Mouse (Mus musculus) embryo, embryonic 10 days (tissue): ENCODE results near the gene Tmem151b.
A peak's percentile ranks its signal among the peaks of the same experiment; 100 is the strongest.

ENCODE experiments used
- DNase-seq: peaks from one replicate; pipeline ENCODE4 v3.0.0-alpha.2; 2015; ENCODE audit warnings: low spot score

Gene Tmem151b

DNA sequence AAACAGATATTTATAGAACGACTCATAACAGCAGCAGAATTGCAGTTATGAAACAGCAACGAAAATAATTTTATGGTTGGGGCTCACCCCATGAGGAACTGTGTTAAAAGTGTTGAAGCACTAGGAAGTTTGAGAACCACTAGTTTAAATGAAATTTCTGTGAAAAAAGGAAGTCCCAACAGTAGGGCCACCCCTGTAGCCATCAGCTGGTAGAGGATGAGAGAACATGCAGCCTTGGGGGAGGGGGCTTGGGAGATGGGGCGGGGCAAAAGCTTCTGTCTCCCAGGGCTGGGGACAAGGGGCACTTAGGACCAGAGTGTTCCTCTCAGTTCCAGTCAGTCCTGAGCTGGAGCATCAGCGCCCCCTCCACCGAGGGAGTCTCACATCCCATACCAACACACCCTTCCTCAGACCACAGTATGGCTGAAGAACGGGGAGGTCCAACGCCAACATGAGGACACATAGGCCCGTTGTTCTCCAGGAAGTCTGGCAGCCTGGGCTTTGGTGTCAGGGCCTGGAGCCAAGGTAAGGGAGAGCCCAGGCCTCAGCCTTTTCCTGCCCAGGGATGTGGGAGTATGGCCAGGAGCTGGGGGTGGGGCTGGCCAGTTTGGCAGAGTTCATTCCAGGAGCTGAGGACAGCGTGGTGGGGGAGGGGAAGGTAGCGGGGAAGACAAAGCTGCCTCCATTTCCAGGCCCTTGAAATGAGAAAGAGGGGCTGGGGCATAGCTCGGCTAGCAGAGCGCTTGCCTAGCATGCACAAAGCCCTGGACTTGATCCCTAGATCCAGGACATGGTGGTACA is 34.8 kb upstream of the Tmem151b start:
- DNase-seq, result no peak

DNA sequence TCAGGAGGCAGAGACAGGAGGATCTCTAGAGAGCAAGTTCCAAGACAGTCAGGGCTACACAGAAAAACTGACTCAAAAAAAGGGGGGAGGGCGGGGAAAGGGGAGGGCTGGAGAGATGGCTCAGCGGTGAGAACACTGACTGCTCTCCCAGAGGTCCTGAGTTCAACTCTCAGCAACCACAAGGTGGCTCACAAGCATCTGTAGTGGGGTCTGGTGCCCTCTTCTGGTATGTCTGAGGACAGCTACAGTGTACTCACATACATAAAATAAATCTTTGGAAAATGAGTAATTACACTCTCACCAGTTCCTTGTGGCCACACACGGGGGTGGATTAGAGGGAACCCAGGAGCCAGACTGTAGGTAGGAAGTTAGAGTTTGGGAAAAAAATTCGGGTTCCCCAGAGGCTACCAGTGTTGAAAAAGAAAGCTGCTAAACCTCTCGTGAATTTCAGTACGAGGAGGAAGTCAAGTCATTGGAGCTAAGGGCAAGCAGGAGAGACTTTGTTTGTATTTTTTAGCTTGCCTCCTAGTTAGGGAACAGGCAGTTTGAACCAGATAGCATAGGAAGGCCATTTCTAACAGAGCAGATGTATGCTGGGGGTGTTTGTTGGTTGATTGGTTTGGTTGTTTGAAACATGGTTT is 33.4 kb upstream of the Tmem151b start:
- DNase-seq, result no peak

DNA sequence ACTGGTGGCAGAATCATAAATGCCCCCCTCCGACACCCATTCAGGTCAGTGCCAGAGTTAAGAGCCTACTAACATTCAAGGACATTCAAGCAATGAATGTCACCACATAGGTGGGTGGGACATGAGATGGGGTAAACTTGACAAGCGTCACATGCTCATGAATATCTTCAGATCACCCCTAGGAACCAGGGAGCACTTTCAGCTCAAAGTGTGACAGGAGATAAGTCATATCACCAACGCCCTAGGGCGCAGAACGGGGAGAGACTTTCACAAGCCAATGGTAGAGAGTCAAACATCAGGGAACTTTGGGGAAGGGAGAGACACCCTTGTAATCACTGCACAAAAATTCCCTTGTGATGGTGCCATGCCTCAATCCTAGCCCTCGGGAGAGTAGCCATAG is 32.7 kb upstream of the Tmem151b start:
- no peak for DNase-seq

DNA sequence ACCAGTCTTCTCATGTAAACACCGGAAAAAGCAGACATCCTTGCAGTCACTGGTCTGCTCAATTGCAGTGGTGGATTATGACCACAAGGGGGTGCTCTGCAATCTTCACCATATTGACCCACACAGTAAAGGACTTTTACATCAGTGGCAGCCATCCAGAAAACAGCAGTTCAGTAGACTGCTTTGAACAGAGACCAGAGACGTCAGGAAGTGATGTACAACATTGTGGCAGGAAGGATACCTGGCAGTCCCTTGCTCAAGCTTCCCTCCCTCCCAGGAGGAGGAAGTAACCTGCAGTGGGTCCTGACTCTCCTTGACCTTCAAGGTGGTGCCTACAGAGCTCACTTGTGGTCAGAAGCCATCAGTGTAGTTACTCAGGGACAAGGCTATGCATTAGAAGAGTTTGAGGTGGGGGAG is 32.1 kb upstream of the Tmem151b start:
- DNase-seq, result peak; percentile 84

DNA sequence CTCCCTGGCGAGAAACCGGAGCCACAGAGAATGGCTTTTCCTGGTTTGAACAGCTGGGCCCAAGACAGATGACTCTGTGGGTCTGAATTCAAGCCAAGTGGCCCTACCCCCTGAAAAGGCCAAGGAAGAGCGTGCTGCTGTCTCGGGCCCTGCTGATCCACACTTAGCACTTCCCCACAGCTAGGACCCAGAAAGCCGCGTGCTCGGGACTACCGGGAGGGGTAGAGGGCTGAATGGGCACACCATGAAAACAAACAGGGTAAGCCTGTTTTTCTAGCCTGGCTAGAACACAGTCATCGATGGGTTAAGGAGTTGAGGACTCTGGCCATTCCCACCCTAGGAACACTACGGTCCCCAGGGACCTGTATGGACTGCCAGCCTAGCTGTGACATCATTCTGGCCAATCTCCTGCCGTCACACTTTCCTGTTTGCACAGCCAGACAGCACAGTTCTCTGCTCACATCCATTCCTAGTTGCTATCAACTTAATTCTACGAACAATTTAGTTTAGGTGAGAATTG is 31.5 kb upstream of the Tmem151b start:
- no peak for DNase-seq

DNA sequence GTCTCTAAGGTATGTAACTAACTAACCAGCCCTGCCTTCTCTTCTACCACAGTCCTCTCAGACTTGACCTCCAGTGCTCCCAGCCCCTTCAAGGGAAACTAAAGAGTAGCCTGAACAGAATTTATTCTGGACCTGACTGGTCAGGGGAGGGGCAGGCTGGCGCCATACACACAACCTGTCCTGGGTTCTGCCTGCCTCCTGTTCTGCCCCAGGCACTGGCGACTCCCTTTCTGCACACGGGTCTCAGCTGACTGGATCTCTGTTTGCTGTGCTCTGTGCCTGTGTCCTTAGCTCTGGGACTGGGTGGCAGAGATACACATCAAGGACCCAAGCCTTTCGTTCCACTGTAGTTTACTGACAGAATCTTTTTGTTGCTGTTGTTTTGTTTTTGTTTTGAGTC is 30.1 kb upstream of the Tmem151b start:
- no peak for DNase-seq

DNA sequence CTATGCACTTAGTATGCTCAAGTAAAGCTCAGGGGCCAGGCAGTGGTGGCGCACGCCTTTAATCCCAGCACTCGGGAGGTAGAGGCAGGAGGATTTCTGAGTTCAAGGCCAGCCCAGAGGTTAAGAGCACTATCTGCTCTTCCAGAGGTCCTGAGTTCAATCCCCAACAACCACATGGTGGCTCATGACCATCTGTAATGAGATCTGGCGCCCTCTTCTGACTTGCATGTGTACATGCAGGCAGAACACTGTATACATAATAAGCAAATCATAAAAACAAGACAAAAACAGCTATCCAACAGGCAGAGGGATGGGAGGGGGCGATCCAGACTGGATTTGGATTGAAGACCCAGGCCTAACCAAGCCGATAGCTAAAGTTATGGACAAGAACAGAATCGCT is 29.4 kb upstream of the Tmem151b start:
- DNase-seq, result no peak

DNA sequence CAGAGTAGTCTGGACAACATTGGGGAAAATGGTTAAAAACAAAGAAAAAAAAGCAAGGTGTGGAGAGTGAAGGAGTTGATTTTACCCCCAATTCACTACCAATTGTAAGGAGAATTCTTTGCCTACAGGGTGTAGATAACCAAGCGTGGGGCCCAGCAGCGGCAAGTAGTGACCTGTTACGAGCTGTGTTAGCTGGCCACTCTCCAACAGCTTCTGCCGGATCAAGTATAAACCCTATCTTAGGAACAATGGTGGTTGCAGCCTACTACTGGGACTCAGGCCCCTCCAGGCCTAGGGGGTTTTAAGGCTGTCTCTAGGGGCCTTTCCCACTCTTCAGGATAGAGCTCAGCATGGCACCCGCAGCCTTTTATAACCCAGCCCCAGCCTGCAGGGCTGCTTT is 28.8 kb upstream of the Tmem151b start:
- no peak for DNase-seq

DNA sequence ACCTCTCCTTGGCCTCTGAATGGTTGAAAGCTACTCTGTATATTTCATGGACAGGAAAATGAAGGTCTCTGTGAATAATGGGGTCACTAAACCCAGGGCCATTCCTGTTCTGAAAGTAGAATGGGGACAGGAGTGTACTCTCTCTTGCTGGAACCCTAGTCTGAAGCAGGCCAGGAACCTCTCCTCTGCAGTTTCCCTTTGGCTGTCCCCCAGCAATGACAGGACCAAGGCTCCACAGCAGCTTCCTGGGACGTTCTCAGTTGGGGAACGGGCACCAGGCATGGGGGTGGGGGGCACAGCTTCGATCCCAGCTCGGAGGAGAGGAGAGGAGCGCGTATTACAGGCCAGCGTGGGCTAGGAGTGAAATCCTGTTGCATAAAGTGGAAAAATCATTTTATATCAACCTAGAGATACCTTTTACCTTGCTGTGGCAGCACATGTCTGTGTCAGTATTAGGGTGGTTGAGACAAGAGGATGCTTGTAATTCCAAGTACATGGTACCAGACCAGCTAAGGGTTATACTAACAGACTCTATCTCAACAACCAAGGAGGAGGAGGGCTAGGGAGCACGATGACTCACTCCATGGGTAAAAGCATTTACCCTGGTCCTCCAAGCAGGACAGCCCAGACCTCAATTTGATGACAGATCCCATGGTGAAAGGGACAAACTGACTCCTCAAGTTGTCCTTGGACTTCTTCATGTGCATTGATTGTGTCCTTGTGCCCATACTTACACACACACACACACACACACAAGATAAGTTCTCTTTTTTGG is 25.8 kb upstream of the Tmem151b start:
- DNase-seq, result no peak

DNA sequence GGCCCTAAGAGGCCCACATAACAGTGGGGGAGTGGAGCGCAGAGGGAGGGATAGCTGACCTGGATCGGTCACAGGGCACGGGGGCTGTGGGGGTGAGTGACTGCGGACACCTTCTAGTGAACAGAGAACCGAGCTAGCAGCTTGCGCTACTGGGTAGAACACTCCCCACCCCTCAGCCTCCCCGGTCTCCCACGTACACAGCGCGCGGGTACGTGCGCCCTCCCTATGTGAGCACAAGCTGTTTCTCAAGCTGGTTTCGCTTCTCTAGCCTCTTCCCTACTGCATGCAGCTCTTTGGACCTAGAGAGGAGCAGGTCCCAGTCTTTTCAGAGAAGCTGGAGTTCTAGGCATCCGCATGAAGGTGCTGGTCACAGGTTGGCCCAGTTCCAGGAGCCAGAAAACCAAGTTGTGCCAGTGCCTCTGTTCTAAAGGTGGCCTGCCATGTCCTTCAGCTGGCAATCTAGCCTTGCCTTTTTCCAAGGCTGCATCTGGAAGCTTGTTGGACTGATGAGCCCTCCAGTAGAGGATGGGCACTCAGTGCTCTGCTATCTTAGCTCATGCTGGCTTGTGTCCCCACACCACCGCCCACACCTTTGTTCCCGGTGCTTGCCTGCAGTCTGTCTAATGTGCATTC is 24.8 kb upstream of the Tmem151b start:
- peak; percentile 56 for DNase-seq

DNA sequence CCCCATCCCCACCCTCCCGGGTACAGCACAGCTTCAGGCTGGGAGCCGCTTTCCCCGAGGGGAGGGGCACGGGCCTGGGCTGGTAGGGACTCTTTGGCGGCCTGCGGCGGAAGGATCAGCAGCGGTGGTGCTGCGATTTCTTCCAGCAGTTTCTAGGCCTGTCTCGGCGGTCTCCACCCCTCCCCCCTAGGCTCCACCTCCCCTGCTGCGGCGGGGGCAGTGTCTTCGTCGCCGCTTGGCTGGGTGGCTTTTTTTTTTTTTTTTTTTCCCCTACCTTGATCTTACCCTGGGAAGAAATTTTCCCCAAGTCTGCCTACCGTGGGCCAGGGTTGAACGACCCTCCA is 24.3 kb upstream of the Tmem151b start:
- DNase-seq, result peak; percentile 95

DNA sequence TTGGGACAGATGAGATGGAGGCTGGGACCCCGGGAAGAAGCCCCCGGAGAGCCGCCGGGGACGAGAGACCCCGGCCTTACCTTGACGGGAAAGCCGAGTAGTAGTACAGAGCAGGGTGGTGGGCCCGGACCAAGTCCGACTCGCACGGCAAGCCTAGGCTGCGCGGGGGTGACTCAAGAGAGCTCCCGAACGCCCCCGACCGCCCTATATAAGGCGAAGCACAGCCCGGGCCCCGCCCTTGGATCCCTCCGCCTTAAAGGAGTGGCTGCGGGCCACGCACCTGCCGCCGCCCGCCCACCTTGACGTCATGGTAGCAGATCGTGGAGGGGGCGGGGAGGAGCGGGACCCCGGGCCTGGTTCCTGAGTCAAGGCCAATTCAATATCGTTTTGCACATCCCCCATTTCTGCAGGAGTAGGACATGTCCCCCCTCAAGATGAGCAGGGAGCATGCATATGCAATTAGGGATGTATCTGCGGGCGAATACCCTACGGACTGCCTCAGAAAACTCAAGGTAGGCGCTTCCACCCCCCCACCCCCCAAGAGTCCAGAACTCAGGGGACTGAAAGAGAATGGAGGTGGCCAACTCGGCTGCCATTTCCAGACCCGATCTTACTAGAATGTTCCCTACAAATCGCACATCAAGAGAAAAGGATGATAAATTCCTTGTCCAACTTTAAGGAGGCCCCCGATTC is 23.8 kb upstream of the Tmem151b start, which contains the start of gene Hsp90ab1:
Gene Hsp90ab1 (minus strand): TSS at position 185 of the 693 bp plus-strand sequence.
- peak; percentile 98 for DNase-seq

DNA sequence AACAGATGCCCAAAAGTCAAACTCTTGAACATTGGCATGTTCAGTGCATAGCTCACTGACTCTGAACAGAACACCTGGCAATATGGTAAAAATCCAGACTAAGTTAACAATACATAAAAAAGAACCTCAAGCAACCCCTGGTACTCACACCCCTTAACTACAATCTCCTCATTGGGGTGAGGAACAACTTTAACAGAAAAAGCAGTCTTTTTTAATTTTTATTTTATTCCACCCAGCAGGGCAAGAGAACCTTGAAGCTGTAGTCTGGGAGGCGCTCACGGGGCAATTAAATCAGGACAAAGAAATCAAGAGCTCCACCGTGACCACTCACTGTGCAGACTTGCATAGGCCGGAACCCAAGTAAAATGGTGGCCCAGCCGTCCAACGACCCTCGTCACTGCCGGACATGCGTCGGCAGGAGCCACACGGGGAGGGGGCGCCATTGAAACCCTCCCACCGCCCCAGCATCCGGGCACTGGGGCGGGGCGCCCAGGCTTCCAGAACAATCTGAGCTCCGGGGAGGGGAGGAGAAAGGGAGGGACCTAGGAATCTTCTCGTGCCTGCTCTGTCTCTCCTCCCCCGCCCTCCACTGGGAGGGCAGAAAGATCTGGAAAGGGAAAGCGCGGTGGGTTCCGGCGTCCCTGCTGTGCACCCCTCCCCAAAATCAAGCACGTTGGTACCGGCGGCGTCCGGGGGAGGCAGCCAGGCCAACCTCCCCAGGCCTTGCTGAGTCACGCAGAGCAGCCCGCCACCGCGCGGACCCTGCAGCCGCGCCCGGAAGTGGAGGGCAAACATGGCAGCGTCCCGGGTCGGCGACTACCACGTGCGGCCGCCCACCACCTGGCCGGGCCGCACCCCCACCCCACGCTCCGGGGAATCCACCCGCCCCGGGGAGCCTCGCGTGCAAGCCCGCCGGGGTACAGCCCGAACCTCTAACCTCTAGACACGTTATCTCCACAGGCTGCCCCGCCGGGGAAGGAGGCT is 22.9 kb upstream of the Tmem151b start:
- DNase-seq, result peak; percentile 89

DNA sequence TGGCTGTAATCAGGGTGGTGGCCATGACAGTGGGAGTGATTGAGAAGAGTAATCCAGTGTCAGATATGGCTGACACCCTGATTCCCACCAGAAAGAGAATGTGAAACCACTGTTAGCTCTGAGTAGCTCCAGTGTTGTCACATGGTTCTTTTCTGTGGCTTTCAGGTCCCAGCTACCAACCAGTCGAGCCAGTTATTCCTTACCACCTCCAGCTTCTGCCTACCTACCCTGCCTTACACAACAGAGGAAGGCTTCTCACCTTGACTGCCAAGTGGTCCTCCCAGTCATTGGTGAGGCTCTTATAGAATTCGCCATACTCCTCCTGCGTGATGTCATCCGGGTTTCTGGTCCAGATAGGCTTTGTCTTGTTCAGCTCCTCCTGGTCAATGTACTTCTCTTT is 20.5 kb upstream of the Tmem151b start:
- DNase-seq, result no peak

DNA sequence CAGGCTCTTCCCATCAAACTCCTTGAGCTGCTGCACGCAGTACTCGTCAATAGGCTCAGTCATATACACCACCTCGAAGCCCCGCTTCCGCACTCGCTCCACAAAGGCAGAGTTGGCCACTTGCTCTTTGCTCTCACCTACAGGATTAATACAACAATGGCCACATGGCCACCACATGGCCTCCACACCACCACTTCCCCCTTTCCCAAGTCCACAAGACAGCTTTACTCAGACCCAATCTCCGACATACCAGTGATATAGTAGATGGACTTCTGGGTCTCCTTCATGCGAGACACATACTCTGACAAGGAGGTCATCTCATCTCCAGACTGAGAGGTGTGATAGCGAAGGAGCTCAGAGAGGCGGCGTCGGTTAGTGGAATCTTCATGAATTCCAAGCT is 19.5 kb upstream of the Tmem151b start:
- DNase-seq, result no peak

DNA sequence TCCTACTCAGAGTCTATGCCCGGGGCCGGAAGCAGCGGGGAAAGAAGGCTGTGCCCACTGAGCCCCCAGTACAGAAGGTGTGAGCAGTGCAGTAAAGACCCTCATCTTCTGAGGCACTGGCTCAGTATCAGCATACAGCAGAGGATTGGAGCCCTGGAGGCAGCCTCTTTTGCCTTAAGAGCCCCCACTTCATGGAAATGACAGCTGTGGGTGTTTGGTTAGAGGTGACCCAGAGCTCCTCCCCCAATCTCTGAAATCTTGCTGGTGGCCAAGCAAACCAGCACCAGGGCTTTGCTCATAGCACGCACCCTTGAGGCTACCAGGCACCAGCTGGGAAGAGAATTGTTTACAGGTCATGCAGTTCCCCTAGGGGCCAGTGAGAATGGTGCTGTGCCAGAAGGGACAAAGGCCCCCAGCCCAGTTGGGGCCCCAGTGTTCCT is 17.7 kb upstream of the Tmem151b start:
- peak; percentile 62 for DNase-seq

DNA sequence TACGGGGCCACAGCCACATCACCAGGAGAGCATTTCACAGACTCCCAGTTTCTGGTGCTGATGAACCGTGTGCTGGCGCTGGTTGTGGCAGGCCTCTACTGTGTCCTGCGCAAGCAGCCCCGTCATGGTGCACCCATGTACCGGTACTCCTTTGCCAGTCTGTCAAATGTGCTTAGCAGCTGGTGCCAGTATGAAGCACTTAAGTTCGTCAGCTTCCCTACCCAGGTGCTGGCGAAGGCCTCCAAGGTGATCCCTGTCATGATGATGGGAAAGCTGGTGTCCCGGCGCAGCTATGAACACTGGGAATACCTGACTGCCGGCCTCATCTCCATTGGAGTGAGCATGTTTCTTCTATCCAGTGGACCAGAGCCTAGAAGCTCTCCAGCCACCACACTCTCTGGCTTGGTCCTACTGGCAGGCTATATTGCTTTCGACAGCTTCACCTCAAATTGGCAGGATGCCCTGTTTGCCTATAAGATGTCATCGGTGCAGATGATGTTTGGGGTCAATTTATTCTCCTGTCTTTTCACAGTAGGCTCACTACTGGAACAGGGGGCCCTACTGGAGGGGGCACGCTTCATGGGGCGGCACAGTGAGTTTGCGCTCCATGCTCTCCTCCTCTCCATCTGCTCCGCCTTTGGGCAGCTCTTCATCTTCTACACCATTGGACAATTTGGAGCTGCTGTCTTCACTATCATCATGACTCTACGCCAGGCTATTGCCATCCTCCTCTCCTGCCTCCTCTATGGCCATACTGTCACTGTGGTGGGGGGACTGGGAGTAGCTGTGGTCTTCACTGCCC is 17.1 kb upstream of the Tmem151b start:
- DNase-seq, result peak; percentile 40

DNA sequence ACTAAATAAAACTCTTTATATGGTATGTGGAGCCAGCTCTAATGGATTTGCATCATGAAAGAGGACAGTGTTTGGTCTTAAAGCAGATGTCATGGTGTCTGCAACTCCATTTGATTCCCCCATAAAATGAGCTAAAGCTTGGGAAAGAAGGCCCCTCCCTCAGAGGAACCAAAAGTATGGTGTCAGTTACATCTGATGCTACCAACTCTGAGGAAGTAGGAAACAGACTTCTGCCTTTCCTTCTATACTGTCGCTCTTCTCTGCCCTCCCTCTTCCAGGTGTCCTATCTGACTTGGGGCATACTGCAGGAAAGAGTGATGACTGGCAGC is 16.5 kb upstream of the Tmem151b start:
- DNase-seq, result no peak

DNA sequence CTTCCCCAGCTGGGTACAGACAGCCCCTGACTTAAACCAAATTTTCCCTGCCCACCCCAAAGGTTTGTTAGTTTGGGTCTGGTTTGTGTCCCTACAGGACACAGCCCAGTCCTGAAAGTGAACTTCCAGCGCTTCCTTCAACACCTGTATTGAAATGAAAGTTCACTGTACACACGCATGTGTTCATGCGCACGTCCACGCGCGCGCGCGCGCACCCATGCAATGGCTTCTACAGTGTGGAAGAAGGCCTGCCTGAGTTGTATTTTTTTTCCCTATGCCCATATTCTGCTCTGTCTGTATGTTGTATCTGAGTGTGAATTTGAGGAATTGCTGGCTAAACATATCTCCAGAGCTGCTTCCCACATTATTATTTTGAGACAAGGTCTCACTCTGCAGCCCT is 15.6 kb upstream of the Tmem151b start:
- DNase-seq, result no peak
